Mouse (Mus musculus) kidney, adult 2 months (tissue): ENCODE measurements at regions not wholly inside any gene's neighbourhood (a gene's known extent, or its start where the extent isn't known, plus 50 kb on each side); places are given as distances from the start of the nearest gene placed in this dataset.

Experiments
- CTCF ChIP-seq: fragments of 200-500 bp; conservative IDR thresholded peaks from 2 replicates; pipeline ENCODE4 v1.5.1; 2011; ENCODE audit warnings: low read depth, mild to moderate bottlenecking, control low read depth, low read length, moderate library complexity, mixed read lengths; ENCODE audit not compliant: insufficient read depth, insufficient read length
- POLR2A ChIP-seq: fragments of 200-500 bp; IDR thresholded peaks from one replicate; pipeline ENCODE4 v1.6.1; 2011; ENCODE audit warnings: low read depth, low read length, control low read depth

DNA sequence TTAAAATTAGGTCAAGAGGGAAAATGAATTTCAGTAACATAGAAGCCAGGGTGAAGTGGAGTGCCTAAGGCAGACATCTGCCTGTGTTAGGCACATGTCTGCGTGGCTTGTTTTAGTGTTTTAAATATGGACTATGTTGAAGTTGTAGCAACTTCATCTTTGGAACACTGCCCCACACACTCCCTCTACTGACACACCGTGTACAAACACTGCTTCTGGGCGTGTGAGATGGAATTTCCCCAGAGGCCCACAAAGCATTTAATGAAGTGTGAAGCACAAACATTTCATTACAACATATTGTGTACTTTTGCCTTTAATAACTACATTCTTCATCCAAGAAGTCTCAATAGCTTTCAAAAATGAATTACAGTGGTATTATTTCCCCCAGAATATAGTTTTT, 114.0 kb upstream of the Ttc29 start:
- TF ChIP-seq POLR2A (no peak), CTCF (no peak)
